Mouse (Mus musculus) ES-CJ7 (cell line): ENCODE measurements around the gene Zfp462.

Experiments
- DNase-seq: peaks from one replicate; pipeline ENCODE4 v3.0.0; 2011; ENCODE audit warnings: low read depth, low spot score

The Zfp462 gene

GRCm38 (mm10) chr4:54950136-54950535, 5.3 kb downstream of the Zfp462 start:
- no peak for DNase-seq

DNA sequence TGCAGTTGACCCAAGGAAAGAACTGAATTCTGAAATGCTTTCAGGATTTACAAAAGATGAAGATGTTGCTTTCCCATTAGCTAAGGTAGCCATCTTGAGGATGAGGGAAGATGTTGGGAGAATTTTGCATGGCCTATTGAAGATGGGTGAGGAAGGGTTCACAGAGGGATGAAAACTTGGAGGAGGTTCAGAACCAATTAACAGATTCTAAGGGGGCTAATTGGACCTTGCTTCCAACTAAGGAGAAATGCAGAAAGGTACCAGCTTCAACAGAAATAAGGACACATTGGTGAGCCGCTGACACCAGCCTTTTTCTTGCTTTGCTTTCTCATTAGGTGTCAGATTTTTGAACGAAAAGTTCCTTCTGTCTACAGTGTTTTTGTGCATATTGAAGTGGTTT, 6.0 kb downstream of the Zfp462 start:
- no peak for DNase-seq

DNA sequence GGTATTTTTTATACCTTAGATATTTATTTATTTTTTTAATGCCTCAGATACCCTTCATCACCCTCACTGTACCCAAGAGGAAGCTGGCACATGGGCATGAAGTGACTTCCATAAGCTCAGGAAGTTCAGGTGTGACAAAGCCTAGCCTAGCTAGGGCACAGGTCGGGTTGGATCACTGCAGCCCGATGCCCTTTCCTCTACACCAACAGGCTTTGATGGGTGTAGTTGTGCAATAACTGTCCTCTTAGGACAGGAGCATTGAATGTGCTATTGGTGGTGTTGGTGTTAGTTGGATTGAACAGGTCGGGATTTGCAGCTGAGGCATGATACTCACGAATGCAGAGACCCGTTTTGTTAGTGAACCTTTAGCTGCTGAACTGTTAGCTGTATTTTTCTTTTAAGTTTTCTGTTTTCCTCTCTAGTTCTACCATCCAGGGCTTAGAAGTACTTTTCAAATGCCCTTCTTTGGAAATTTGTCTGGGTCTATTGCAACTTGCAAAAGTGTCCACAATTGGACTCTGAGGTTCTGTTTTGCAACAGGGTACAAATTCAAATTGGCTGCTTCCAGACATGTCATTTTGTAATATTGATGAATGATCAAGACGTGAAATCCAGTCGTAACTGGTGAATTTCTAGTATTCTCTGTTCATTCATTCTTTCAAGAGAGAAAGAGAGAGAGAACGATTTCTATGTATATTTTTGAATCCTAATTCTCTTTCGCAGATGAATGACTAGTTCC, 9.0 kb downstream of the Zfp462 start:
- no peak for DNase-seq

DNA sequence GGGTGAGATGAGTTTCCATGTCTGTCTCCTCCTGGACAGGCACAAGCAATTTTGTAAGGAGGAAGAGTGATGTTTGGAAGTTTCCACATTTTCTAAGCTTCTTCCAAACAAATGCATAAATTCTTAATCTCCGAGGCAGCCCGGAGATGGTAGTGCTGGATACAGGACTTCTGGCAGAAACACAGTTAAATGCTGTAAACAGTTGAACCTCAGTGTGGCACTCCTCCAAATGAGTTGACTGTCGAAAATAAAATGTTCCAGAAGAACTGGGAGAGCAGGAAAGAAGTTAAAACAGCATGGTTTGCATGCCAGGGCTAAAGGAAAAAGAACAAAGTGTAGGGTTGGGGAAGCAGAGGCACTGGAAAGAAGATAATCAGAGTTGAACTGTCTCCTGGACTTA, 9.6 kb downstream of the Zfp462 start:
- no peak for DNase-seq

DNA sequence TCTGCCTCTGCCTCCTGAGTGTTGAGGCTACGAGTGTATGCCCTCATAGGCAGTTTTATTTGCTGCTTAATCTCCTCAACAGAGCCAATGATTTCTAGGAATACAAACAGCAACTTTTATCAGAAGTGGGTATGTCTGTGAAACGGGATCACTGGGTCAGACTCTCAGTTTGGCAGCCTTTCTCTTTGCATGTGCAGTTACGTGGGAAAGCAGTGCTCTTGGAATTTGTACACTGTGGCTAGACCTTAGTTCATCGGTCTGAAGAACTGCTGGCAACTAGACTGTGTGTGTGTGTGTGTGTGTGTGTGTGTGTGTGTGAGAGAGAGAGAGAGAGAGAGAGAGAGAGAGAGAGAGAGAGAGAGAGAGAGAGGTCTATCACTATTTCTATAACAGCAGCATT, 15.9 kb downstream of the Zfp462 start:
- no peak for DNase-seq

- DNase-seq: no peak
Observed at GRCm38 (mm10) chr4:54962141-54962540, 17.3 kb downstream of the Zfp462 start.

GRCm38 (mm10) chr4:54963551-54963950, 18.7 kb downstream of the Zfp462 start:
- no peak for DNase-seq

DNA sequence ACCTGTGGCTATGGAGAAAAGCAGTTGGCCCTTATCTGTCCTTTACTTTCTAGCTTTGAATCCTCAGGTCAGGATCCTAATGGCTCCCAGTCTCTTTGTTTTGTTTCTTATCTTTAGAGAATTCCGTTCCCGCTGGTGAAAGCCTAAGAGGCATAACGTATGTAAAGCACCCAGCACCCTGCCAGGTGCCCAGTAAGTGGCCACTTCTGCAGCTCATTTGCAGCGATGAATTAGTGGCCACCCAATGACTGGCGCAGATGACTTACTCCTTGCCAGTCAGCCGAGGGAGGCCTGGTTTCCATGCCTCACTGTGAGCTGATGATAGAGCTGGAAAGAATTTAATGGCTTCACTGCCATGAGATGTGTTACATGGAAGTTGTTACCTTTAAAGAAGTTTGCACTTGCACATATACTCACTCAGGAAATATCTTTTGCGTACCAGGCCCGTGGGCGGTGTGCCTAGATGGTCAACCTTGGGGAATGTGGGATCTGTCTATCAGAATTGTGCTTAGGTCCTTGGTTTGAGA, 20.4 kb downstream of the Zfp462 start:
- DNase-seq: no peak

GRCm38 (mm10) chr4:54966161-54966806, 21.4 kb downstream of the Zfp462 start:
- no peak for DNase-seq

GRCm38 (mm10) chr4:54967166-54967565, 22.3 kb downstream of the Zfp462 start:
- no peak for DNase-seq

- DNase-seq: no peak
Observed at GRCm38 (mm10) chr4:54967721-54968120, 22.9 kb downstream of the Zfp462 start.

DNA sequence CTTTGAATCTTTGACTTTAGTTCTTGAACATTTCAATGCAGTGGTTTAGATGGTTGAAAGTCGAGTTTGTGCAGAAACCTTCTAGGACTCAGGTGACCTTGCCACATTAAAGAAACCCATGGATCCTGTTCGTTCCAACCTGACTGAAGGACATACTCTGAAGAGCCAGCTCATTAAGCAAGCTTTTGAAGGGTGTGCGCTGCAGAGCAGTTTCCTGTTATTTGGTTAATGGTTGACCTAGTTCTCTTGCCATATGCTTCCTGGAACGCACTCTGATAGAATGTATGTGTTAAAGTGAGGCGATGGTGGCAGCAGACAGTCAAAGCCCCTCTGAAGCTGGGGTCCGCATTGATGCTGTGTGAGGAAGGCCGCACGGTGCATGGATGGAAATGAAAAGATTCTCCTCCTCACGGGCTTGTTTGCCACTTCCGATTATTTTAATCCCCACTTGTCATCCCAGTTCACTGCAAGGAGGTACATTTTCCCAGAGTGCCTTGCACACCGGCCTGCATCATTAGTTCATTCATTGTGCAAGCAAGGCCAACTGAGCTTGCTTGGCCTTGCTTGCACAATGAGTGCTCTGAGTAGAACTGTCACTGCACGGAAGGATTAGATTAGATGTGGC, 24.9 kb downstream of the Zfp462 start:
- DNase-seq: no peak

DNA sequence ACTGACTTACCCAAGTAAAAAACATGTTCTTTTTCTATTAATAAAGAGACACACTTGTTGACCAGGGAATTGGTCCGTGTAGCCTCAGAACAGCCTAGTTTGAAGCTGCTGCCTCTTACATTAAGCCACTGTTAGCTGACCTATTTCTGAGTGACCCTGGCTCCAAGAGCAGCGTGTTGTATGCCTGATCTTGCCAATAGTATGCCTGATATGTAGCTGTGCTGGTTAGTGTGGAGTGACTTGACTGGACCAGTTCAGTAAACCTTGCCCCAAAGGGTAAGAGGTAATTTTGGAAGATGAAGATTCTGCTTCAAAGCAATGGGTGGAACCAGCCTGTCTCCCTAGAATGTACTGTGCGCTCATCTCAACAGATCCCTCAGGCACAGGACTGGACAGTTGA, 26.5 kb downstream of the Zfp462 start:
- no peak for DNase-seq

- DNase-seq: no peak
Observed at GRCm38 (mm10) chr4:54972096-54972495, 27.2 kb downstream of the Zfp462 start.

DNA sequence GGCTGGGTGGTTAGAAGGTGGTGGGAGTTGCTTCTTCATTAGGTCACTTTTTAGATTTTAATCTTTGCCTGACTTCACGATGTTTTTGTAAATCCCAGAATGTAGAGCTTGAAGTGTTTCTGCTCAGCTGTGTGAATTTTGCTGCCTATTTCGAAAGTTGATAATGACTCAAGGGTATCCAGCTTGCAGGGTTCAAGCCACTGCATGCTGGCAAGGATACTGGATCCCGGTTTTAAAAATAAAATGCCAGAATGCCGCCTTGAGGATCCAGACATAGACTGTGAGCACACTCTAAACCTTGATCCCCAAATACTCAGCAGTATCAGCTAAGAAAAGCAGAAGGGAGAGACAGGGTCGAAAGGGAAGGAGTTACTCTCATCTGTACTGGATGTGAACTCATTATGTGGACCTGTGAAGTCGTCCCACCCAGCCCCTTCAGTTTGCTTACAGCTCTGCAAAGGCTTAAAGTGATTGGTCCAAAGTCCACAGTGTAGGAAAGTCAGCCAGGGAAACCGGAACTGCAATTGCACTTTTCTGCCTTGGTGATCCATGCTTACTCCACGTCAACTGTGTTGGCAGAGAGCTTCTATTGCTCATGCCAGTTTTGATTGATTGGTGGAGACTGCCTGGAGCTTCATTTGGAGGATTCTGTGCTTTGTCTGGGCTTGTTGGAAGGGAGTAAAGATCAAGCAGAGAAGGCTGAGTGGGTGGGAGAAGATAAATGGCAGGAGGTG, 28.1 kb downstream of the Zfp462 start:
- DNase-seq: no peak

DNA sequence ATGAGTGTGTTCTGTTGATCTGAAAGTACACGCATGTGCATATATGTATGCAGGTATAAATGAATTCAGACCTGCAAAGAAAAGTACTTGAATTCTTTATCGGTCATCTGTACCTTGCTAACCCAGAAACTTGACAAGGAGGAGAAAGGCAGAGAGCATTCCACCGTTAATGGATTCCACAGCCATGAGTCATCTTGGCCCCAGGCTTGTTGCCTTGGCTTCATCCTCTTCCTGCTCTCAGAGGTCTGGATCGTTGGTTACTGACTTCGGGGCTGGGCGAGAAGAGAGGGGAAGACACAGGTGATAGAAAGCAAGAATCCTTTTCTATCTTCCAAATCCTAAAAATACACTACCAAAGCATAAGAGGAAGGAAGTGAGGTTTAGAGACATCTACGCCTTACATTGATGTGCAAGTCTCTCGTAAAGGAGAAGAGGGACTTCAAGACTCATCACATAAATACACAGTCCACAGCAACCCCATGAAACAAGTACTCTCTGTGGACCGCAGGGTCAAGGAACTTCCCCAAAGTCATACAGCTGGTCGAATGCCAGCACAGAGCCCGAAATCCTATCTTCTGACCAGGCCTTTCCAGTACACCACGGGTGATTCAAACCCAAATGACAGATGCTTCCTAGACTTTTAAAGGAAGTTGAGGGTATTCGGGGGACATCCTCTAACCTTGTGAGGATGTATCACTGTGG, 35.1 kb downstream of the Zfp462 start:
- peak; percentile 55 for DNase-seq

DNA sequence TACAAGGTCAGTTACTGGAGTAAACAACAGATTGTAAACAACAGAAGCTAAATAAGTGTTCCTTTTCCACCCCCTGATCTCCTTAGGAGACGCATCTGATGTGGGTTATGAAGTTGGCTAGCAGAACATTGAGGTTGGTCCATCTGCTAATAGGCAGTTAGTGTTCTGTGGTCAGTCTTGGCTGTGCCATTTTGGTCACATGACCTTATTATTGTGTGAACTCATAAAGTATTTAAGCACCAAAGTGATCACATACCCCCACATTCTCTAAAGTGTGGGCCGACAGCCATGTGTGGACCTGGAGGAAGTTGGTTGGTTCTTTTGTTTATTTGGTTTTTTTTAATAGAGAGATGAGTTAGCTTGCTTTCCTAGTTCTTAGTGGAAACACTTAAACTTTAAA, 39.7 kb downstream of the Zfp462 start:
- DNase-seq: no peak

GRCm38 (mm10) chr4:54986671-54987070, 41.8 kb downstream of the Zfp462 start:
- DNase-seq: peak; percentile 55

GRCm38 (mm10) chr4:54987256-54987655, 42.4 kb downstream of the Zfp462 start:
- peak; percentile 94 for DNase-seq

DNA sequence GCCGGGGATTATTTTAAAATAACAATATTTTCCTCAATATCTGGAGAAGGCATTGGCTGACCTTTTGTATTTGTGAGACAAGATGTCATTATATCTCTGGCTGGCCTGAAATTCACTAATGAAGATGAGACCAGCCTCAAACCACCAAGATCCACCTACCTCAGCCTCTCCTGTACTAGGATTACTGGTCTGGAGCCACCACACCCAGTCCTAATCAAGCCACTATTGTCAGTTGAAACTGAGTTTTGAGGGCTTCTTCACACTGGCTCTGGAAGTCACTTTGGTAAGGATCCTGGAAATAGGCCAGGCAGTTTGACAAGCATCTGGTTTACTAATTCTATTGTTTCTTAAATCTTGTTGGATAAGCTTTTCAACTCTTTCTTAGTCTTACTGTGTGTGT, 43.1 kb downstream of the Zfp462 start:
- peak; percentile 74 for DNase-seq

DNA sequence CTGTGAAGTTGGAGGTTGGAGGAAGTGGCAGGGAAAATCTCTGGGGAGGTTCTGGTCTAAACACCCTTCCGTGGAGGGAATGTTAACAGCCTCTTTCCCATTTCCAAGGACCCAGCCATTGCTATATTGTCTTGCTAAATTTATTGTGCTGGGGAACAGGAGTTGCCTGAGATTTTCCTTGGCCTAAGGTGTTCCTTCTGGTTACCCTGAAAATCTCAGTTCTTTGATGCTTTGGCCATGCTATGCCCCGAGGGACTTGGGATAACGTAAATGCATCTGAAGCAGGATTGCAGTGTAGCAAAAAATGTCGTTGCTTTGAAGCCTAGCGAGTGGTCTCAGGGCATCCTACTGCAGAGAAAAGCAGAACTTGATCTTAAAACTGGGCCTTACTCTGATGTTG, 47.1 kb downstream of the Zfp462 start:
- peak; percentile 91 for DNase-seq
